Mouse (Mus musculus) MEL (cell line): Measurements from ENCODE around the gene Olfr1444.

ENCODE experiments used
- BHLHE40 ChIP-seq: IDR thresholded peaks from 2 replicates; pipeline ENCODE4 v1.6.1; 2012; ENCODE audit warnings: low read depth, mild to moderate bottlenecking, inconsistent platforms, low read length, improper control_type of control experiment, borderline replicate concordance
- CHD2 ChIP-seq: IDR thresholded peaks from 2 replicates; pipeline ENCODE4 v1.6.1; 2011; ENCODE audit warnings: low read length, improper control_type of control experiment
- CTCF ChIP-seq, 3 experiments: IDR thresholded peaks in 2 of 3; conservative IDR thresholded peaks in 1 of 3; 2 replicates each; pipeline ENCODE4 v1.5.1; 2011 to 2012; ENCODE audit warnings: low read length in 3 of 3, low read depth in 2 of 3, mild to moderate bottlenecking in 2 of 3, improper control_type of control experiment in 1 of 3, inconsistent platforms in 1 of 3, mixed read lengths in 1 of 3, moderate library complexity in 1 of 3; ENCODE audit not compliant: control insufficient read depth in 1 of 3, insufficient read depth in 1 of 3, poor library complexity in 1 of 3, severe bottlenecking in 1 of 3
- EP300 ChIP-seq, 2 experiments: IDR thresholded peaks; 2 replicates each; pipeline ENCODE4 v1.6.1; 2011; ENCODE audit warnings: improper control_type of control experiment in 2 of 2, low read length in 2 of 2, low read depth in 1 of 2, mild to moderate bottlenecking in 1 of 2
- GATA1 ChIP-seq: IDR thresholded peaks from 2 replicates; pipeline ENCODE4 v1.6.1; 2011; ENCODE audit warnings: low read depth, low read length, improper control_type of control experiment
- JUND ChIP-seq: IDR thresholded peaks from 2 replicates; pipeline ENCODE4 v1.6.1; 2011; ENCODE audit warnings: low read depth, mild to moderate bottlenecking, improper control_type of control experiment, low read length
- MAX ChIP-seq: IDR thresholded peaks from 2 replicates; pipeline ENCODE4 v1.6.1; 2011; ENCODE audit warnings: low read length, improper control_type of control experiment
- POLR2A ChIP-seq, 2 experiments: IDR thresholded peaks; 2 replicates each; pipeline ENCODE4 v1.6.1; 2011 to 2012; ENCODE audit warnings: low read length in 2 of 2, mild to moderate bottlenecking in 2 of 2, control low read depth in 1 of 2, improper control_type of control experiment in 1 of 2, low read depth in 1 of 2, moderate library complexity in 1 of 2; ENCODE audit not compliant: control insufficient read depth in 1 of 2, insufficient read depth in 1 of 2, poor library complexity in 1 of 2
- POLR2AphosphoS2 ChIP-seq: IDR thresholded peaks from 2 replicates; pipeline ENCODE4 v1.6.1; 2011; ENCODE audit warnings: low read length, improper control_type of control experiment
- RAD21 ChIP-seq: IDR thresholded peaks from 2 replicates; pipeline ENCODE4 v1.6.1; 2011; ENCODE audit warnings: mild to moderate bottlenecking, low read depth, low read length, improper control_type of control experiment
- SIN3A ChIP-seq: IDR thresholded peaks from 2 replicates; pipeline ENCODE4 v1.6.1; 2012; ENCODE audit warnings: low read length, improper control_type of control experiment, inconsistent platforms
- SMC3 ChIP-seq: IDR thresholded peaks from 2 replicates; pipeline ENCODE4 v1.6.1; 2011; ENCODE audit warnings: low read depth, low read length, improper control_type of control experiment
- TBP ChIP-seq: IDR thresholded peaks from 2 replicates; pipeline ENCODE4 v1.8.0; 2011; ENCODE audit warnings: low read depth, low read length, improper control_type of control experiment
- ZKSCAN1 ChIP-seq: IDR thresholded peaks from 2 replicates; pipeline ENCODE4 v1.6.1; 2012; ENCODE audit warnings: low read depth, mild to moderate bottlenecking, inconsistent platforms, low read length, improper control_type of control experiment, moderate library complexity

- no peak for TF ChIP-seq CTCF (IDR thresholded peaks at IDR 0.05 in 2 of 3, conservative IDR thresholded peaks at IDR 0.05 in 1 of 3; ENCODE audit: control insufficient read depth in 1 of 3, insufficient read depth in 1 of 3, low read depth in 2 of 3, low read length in 3 of 3, poor library complexity in 1 of 3, severe bottlenecking in 1 of 3)
- no peak for TF ChIP-seq POLR2A (IDR thresholded peaks at IDR 0.05; ENCODE audit: control insufficient read depth in 1 of 2, insufficient read depth in 1 of 2, low read depth in 1 of 2, low read length in 2 of 2, poor library complexity in 1 of 2)
- TF ChIP-seq GATA1, result no peak
- no peak for TF ChIP-seq MAX
- TF ChIP-seq SIN3A, result no peak
- TF ChIP-seq RAD21, result no peak
- no peak for TF ChIP-seq EP300 (IDR thresholded peaks at IDR 0.05; ENCODE audit: low read depth in 1 of 2, low read length in 2 of 2)
- no peak for TF ChIP-seq JUND
- no peak for TF ChIP-seq TBP
- no peak for TF ChIP-seq BHLHE40
- TF ChIP-seq POLR2AphosphoS2, result no peak
- no peak for TF ChIP-seq SMC3
- no peak for TF ChIP-seq CHD2
- no peak for TF ChIP-seq ZKSCAN1
Measured at GRCm38 (mm10) chr19:12838507-12838906, 18.6 kb upstream of the Olfr1444 start.
